Mouse (Mus musculus): ENCODE data around the gene Zfp961. TPM values are rescaled to one million over a fixed set of nuclear protein-coding genes. Genes with fewer than 3 reads are reported as not detected.
"Not testable (repeated sequence)": the region's sequence is repeated elsewhere in the genome, so short reads cannot be mapped to it uniquely, and the experiment has no call there.

The Zfp961 gene
- polyA plus RNA-seq, 1 experiment from 2014 or later: 24.4 TPM

DNA sequence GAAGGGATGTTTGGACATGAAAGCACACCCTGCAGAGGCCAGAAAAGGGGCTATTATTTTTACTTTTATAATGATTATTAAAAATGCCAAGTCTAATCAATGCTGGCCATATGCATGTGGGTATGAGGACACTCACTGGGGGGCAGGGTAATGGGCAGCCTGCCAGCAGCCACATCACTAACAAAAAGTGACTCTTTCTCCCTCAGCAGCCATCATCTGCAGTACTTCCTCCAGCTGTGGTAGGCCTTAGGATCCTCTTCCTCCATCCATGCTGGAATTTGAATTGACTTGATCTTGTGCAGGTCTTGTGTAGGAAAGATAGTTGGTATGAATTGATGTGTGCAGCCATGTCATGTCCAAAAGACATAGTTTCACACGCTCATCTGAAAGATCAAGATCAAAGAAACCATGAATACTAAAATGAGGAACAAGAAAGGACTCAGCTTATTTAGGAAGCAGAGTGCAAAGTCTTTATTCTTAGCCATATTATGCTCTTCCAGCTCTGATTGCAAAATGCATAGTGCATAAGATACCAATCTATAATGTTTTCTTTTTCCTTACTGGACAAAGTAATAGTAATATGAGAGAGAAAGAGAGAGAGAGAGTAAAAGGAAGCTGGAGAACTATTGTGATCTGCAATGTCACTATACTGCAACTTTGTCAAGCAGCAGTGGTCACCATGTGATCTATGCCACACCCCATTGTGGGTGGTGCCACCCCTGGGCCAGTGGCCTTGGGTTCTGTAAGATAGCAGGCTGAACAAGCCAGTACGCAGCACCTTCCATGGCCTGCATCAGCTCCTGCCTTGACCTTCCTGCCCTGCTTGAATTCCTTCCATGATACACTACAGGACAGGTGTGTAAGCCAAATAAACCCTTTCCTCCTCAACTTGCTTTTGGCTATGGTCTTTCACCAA is 10.3 kb upstream of the Zfp961 start:
- Histone ChIP-seq H3K36me3 (no peaks in the 10 kb centered on the region), H3K4me1 (no peaks in the 10 kb centered on the region), H3K4me3 (no peak overlapping the region), H3K27me3 (no peaks in the 10 kb centered on the region), H3K4me2 (replicated peaks) (no peak overlapping the region), H3K27ac (no peak overlapping the region), H3K9ac (no peak overlapping the region), H3K9me3 (no peaks in the 10 kb centered on the region)
- WGBS: 82% methylated on average over 2 of the region's 2 CpGs
- no peak for ATAC-seq (ENCODE audit: insufficient number of reproducible peaks, insufficient read depth, low FRiP score, low TSS enrichment)

DNA sequence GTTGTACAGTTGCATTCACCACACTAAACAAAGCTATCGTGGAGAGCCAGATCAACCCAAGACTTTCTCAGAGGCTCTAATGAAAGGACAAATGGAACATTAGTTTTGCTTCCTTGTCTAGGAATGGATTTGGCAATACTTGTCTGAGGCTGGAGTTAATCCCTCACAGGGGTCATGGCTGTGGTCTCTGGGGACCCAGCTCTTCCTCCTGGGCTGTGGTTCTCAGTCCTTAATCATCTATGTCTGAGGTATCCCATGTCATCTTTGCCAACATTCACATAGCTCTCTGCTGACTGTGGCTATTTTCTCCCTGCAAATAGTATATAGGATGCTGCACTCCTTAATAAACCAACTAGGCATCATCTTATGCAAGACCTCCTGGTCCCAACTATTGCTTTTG is 9.1 kb upstream of the Zfp961 start:
- H3K27ac ChIP-seq: no peak overlapping the region
- no peaks in the 10 kb centered on the region for H3K36me3 ChIP-seq
- no peaks in the 10 kb centered on the region for H3K9me3 ChIP-seq
- 74% methylated on average over 1 of the region's 1 CpGs for WGBS
- H3K9ac ChIP-seq: no peak overlapping the region
- no peak overlapping the region for H3K4me3 ChIP-seq
- H3K27me3 ChIP-seq: no peaks in the 10 kb centered on the region
- H3K4me2 ChIP-seq (replicated peaks): no peak overlapping the region
- ATAC-seq (ENCODE audit: insufficient number of reproducible peaks, insufficient read depth, low FRiP score, low TSS enrichment): no peak
- H3K4me1 ChIP-seq: no peaks in the 10 kb centered on the region

DNA sequence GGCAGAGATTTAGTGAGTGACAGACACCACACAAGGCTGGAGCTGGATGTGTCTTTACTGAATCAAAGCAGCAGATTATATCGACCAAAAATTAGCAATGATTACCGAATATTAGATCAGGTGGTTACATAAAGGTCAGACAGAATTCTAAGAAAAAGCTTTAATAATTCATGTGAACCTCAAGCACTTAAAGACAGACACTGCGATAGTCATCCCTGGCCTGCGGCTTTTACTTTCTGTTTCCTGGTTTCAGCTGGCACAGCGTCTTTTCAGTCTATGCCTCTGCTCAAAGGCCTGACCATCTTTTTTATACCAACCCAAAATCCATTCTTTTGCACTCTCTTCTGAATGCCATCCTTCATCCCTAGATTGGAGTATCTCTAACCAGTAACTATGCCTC is 2.2 kb upstream of the Zfp961 start:
- no peaks in the 10 kb centered on the region for H3K27me3 ChIP-seq
- H3K27ac ChIP-seq: no peak overlapping the region
- H3K9ac ChIP-seq: no peak overlapping the region
- no peaks in the 10 kb centered on the region for H3K36me3 ChIP-seq
- WGBS: 92% methylated on average over 5 of the region's 5 CpGs
- H3K4me1 ChIP-seq: peaks cover 10% of the 10 kb centered on the region; the same call in 1 of the 2 replicates
- H3K9me3 ChIP-seq: no peaks in the 10 kb centered on the region
- ATAC-seq (ENCODE audit: insufficient number of reproducible peaks, insufficient read depth, low FRiP score, low TSS enrichment): no peak
- H3K4me3 ChIP-seq: no peak overlapping the region
- H3K4me2 ChIP-seq (replicated peaks): no peak overlapping the region

DNA sequence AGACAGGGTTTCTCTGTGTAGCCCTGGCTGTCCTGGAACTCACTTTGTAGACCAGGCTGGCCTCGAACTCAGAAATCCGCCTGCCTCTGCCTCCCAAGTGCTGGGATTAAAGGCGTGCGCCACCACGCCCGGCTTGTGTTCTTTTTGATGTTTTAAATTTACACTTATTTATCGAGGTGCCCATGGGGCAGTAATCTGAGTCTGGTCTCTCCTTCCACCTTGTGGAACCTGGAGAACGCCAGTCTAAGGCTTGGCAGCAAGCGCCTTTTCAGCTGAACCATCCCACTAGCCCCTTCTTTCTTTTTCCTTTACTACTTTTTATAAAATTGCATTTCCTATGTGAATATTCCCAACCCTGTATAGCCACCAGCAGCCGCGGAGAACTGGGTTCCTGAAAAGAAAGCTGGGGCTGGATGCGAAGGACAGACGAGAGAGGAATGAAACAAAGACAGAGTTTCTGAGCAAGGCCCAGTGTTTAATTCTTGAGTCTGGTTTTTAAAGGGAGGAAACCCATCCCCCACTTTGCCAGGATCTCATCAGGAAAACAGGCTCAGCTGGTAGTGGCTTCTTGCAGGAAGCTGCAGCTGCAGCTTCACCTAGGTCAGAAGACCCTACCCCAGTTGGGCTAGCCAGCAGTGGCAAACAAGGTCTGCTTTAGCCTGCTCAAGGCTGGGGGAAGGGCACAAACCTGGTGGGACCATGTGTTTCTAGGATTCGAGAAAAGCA is 761 bp downstream of the Zfp961 start:
- Histone ChIP-seq H3K9me3 (no peaks in the 10 kb centered on the region), H3K27ac (0 out of 2 replicates have a peak overlapping the region, but pooled peaks have one; percentile 30), H3K4me3 (peak overlapping the region; percentile 59), H3K36me3 (peaks cover 16% of the 10 kb centered on the region), H3K4me2 (replicated peaks) (peak overlapping the region; percentile 62), H3K27me3 (no peaks in the 10 kb centered on the region), H3K9ac (peak overlapping the region; percentile 61), H3K4me1 (peaks cover 10% of the 10 kb centered on the region; the same call in 1 of the 2 replicates)
- WGBS: 39% methylated on average over 13 of the region's 14 CpGs
- no peak for ATAC-seq (ENCODE audit: insufficient number of reproducible peaks, insufficient read depth, low FRiP score, low TSS enrichment)

DNA sequence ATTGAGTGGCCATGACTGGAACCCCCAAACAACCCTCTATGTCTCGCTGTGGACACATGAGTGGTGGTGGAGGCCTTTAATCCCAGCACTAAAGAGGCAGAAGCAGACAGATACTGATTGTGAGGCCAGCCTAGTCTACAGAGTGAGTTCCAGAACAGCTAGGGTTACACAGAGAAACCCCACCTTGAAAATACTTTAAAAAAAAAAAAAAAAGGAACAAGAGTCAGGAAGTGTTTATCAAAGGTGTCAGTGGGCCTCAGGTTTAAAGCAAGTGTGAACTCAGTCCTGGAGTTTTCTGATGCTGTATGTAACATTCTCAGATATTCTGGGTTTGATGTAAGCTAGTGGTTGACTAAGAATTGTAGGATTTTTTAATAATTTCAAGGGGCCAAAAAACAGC is 1.7 kb downstream of the Zfp961 start:
- Histone ChIP-seq H3K27me3 (no peaks in the 10 kb centered on the region), H3K9ac (no peak overlapping the region), H3K4me1 (peaks cover 10% of the 10 kb centered on the region; the same call in 1 of the 2 replicates), H3K4me2 (replicated peaks) (peak overlapping the region; percentile 62; the same call in 1 of the 2 replicates), H3K4me3 (no peak overlapping the region), H3K9me3 (no peaks in the 10 kb centered on the region), H3K36me3 (peaks cover 16% of the 10 kb centered on the region), H3K27ac (no peak overlapping the region)
- ATAC-seq (ENCODE audit: insufficient number of reproducible peaks, insufficient read depth, low FRiP score, low TSS enrichment): no peak
- WGBS: 89% methylated on average over 1 of the region's 1 CpGs

DNA sequence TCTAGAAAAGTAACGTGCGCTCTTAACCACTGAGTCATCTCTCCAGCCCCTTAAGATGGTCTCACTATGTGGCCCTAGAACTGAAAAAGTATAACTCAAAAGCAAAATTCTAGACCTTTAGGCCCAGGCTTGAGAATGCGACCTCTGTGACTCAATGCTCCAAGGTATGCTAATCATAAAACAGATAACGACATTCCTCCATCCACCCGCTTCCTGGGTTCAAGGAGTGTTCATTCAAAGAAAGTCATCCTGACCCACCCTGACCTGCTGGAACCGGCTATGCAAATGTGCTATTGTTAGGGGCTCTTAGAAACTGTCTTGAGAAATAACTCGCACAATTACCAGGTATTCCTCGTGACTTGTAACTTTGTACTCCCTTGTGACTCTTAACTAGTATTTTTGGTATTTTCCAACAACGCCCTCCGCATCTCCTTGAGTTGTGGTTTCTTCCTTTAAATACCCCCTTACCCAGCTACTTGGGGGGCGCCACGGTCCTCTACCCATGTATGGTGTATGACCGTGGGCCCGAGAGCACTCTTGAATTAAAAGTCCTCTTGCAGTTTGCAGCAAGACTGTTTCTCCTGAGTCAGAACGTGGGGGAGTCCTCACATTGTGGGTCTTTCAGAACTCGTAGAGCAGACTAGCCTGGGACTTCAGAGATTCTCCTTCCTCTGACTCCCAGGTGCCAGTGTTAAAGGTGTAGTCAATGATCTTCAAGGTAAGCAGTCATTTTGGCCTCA is 2.3 kb downstream of the Zfp961 start:
- H3K27me3 ChIP-seq; H3K27ac ChIP-seq; H3K4me3 ChIP-seq; ATAC-seq (ENCODE audit: insufficient number of reproducible peaks, insufficient read depth, low FRiP score, low TSS enrichment); H3K9me3 ChIP-seq; H3K4me1 ChIP-seq; H3K4me2 ChIP-seq (replicated peaks); H3K9ac ChIP-seq: not testable (repeated sequence)
- 93% methylated on average over 16 of the region's 16 CpGs for WGBS
- H3K36me3 ChIP-seq: peaks cover 16% of the 10 kb centered on the region

DNA sequence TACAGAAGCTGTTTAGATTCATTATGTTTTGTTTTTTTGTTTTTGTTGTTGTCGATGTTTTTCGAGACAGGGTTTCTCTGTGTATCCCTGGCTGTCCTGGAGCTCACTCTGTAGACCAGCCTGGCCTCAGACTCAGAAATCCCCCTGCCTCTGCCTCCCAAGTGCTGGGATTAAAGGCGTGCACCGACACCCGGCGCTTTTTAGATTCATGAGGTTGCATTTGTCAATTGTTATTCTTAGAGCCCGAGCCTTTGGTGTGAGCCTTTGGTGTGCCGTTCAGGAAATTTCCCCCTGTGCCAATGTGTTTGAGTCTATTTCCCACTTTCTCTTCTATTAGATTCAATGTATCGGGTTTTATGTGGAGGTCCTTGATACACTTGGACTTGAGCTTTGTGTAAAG is 3.8 kb downstream of the Zfp961 start:
- Histone ChIP-seq H3K27ac (no peak overlapping the region), H3K4me3 (no peak overlapping the region), H3K4me2 (replicated peaks) (no peak overlapping the region), H3K9me3 (no peaks in the 10 kb centered on the region), H3K4me1 (peaks cover 10% of the 10 kb centered on the region; the same call in 1 of the 2 replicates), H3K36me3 (peaks cover 16% of the 10 kb centered on the region), H3K27me3 (no peaks in the 10 kb centered on the region), H3K9ac (no peak overlapping the region)
- whole genome bisulfite sequencing: 96% methylated on average over 9 of the region's 9 CpGs
- no peak for ATAC-seq (ENCODE audit: insufficient number of reproducible peaks, insufficient read depth, low FRiP score, low TSS enrichment)

DNA sequence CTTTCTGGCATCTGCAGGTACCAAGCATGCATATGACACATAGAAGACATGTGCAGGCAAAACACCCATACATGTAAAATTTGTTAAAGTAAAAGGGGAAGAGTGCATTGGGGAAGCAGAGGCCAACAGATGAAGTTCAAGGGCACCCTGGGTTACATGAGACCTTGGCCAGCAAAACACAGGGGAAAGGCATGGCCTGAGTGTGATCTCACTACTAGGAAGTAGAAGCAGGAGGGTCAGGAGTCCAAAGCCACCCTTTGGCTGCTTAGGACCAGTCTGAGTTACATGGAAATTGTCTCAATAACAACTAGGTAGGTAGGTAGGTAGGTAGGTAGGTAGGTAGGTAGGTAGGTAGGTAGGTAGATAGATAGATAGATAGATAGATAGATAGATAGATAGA is 9.6 kb downstream of the Zfp961 start:
- Histone ChIP-seq H3K9ac (no peak overlapping the region), H3K9me3 (no peaks in the 10 kb centered on the region), H3K27ac (no peak overlapping the region), H3K4me3 (no peak overlapping the region), H3K4me2 (replicated peaks) (no peak overlapping the region), H3K4me1 (no peaks in the 10 kb centered on the region), H3K27me3 (no peaks in the 10 kb centered on the region), H3K36me3 (peaks cover 17% of the 10 kb centered on the region)
- no peak for ATAC-seq (ENCODE audit: insufficient number of reproducible peaks, insufficient read depth, low FRiP score, low TSS enrichment)

DNA sequence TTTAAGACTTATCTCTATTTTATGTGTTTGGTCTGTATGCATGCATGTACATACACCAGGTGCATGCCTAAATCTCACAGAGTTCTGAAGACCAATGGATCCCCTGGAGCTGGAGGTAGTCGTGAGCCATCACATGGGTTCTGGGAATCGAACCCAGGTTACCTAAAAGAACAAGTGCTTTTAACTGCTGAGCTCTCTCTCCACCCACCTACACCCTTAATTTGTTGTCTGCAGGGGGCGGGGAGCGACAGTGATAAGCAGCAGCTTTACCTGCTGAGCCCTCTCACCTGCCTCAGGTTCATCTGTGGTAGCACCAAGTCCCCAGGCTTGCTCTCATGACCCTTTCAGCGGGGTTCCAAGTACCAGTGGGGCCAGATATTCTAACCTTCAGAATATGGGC is 11.0 kb downstream of the Zfp961 start:
- 92% methylated on average over 5 of the region's 5 CpGs for WGBS
- Histone ChIP-seq H3K27ac (no peak overlapping the region), H3K4me3 (no peak overlapping the region), H3K27me3 (no peaks in the 10 kb centered on the region), H3K4me1 (no peaks in the 10 kb centered on the region), H3K9me3 (no peaks in the 10 kb centered on the region), H3K9ac (no peak overlapping the region), H3K36me3 (peaks cover 30% of the 10 kb centered on the region), H3K4me2 (replicated peaks) (no peak overlapping the region)
- ATAC-seq (ENCODE audit: insufficient number of reproducible peaks, insufficient read depth, low FRiP score, low TSS enrichment): no peak

DNA sequence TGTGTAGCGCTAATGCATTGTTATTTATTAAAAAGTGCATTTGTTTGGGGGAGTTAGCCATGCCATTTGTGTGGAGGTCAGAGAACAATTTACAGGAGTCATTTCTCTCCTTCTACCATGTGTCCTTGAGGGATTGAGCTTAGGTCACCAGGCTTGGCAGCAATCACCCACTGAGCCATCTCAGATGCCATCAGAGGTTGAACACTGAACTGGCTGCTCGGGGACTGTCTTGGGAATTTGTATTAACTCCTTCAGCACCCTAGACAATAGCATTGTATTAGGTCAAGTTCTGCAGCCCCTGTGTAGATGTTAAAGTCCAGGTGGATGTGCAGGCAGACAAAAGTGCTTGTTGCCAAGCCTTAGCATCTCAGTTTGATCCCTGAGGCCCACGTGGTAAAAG is 13.2 kb downstream of the Zfp961 start:
- Histone ChIP-seq H3K9me3 (no peaks in the 10 kb centered on the region), H3K4me2 (replicated peaks) (no peak overlapping the region), H3K36me3 (peaks cover 53% of the 10 kb centered on the region), H3K4me1 (no peaks in the 10 kb centered on the region), H3K27ac (no peak overlapping the region), H3K9ac (no peak overlapping the region), H3K27me3 (no peaks in the 10 kb centered on the region), H3K4me3 (no peak overlapping the region)
- no peak for ATAC-seq (ENCODE audit: insufficient number of reproducible peaks, insufficient read depth, low FRiP score, low TSS enrichment)
- 96% methylated on average over 3 of the region's 3 CpGs for WGBS

DNA sequence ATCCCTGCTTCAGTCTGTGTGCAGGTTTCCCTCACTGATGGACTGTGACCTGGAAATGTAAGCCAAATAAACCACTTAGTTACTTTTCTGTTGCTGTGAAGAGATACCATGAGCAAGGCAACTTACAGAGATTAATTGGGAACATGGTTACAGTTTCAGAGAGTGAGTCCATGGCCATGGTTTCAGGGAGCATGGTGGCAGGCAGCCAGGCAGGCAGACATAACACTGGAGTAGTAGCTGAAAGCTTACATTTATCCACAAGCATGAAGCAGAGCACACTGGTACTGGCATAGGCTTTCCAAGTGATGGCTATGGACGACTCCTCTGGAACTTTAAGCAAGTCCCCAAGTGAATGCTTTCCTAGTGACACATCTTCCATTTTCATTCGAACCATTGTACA is 14.3 kb downstream of the Zfp961 start:
- no peak overlapping the region for H3K4me2 ChIP-seq (replicated peaks)
- H3K27me3 ChIP-seq: no peaks in the 10 kb centered on the region
- no peak for ATAC-seq (ENCODE audit: insufficient number of reproducible peaks, insufficient read depth, low FRiP score, low TSS enrichment)
- no peaks in the 10 kb centered on the region for H3K9me3 ChIP-seq
- H3K9ac ChIP-seq: no peak overlapping the region
- no peak overlapping the region for H3K27ac ChIP-seq
- peaks cover 59% of the 10 kb centered on the region for H3K36me3 ChIP-seq
- 92% methylated on average over 2 of the region's 2 CpGs for WGBS
- no peak overlapping the region for H3K4me3 ChIP-seq
- H3K4me1 ChIP-seq: no peaks in the 10 kb centered on the region
